Mouse (Mus musculus) lung, postnatal 0 days (tissue): ENCODE data around the gene Lrrc26.

ENCODE experiments used
- CTCF ChIP-seq: IDR thresholded peaks from 2 replicates; pipeline ENCODE4 v1.5.1; 2016; ENCODE audit warnings: antibody characterized with exemption, mild to moderate bottlenecking
- EP300 ChIP-seq: IDR thresholded peaks from 2 replicates; pipeline ENCODE4 v1.6.1; 2016; ENCODE audit warnings: antibody characterized with exemption, mild to moderate bottlenecking, control low read depth

DNA sequence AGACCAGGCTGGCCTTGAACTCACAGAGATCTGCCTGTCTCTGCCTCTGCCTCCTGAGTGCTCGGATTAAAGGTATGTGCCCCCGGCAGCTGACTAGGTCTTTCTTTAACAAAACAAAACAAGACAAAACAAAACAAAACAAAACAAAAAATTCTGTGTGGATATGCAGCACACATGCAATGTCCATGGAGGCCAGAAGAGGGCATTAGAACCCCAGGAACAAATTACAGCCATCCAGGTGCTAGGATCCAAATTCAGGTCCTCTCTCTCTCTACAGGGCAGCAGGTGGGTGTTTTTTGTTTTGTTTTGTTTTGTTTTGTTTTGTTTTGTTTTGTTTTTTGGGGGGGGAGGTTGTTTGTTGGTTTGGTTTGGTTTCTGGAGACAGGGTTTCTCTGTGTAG lies 30.8 kb upstream of the Lrrc26 start:
- TF ChIP-seq CTCF (peak; percentile 65), EP300 (no peak)
